Mouse (Mus musculus): Measurements from ENCODE around the gene Poln.
A peak's percentile ranks its signal among the peaks of the same experiment; 100 is the strongest.

The Poln gene

DNA sequence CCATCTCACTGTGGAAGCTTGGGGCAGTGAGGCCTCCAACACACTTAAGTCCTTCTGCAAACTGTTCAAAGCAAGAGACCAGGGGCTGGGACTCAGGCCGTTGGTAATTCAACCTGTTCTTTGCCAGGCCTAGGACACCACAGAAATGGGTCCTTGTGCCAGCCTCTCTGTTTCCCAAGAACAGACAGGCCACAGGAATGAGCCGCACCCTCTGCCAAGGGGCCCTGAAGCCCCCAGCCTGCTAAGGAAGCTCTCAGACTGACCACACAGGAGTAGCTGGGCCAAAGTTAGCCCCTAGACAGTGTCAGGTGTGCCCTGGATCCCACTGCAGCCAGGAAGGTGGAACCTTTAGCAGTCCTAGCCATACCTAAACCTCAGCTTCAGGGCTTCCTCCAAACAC, 17.1 kb upstream of the Poln start:
- DNase-seq (ENCODE audit: low read depth): no peak

DNA sequence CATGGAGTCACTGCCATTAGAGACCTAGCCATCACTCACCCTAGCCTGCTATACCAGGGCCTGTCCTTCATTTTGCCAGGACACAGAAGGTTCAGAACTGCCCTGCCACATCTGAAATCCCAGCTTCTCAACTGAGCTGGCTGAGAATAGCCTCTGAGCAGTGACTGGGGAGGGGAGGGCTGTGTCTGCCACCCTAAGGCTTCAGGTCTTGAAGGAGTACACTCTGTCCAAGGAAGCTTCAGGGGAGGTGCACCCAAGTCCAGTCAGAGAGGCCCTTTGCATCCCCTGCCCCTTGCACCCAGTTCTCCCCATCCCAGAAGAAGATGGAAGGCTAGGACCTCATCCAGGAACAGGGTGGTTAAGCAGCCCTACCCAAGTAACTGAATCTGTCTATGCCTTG, 16.5 kb upstream of the Poln start:
- DNase-seq (ENCODE audit: low read depth): no peak

DNA sequence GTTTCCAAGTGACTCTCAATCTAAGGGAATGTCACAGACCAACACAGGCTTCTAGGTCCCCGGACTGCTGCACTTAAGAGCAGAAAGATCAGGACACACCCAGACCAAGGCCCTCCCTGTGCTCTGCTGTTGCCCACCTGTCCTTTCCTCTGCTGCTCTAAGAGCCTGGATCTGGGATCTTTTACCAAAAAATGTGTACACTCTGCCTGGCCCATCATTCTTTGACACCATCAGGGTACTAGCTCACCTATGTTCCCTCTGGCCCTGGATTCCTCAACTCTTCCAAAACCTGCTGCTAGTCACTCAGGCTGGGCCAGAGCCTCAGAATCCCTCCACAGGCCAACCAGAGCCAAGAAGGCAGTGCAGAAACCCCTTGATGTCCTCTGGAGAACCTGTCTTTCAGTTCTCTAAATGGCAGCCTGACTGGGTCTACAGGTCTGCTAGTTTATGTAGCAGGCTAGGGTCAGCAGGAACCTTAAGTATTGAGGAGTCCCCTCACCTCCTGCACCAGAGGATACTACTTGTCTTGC, 15.9 kb upstream of the Poln start:
- no peak for DNase-seq (ENCODE audit: low read depth)

DNA sequence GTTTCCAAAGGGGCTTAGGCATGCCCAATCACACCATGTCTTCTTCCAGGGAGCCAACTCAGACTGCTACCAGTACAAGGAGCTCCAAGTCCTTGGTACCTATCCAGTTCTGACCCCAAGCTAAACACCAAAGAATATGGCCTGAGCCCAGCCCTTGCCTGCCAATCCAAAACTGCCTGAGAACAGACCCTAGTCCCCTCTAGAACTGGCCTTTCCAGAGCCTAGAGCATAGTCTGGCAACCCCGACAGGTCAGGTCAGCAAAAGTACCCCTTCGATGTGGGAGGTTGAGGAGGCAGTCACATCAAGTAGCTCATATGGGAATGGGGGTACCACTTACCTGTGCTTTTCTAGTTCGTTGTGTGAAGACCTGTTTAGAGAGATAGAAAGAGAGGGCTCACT, 14.7 kb upstream of the Poln start:
- DNase-seq (ENCODE audit: low read depth): no peak

DNA sequence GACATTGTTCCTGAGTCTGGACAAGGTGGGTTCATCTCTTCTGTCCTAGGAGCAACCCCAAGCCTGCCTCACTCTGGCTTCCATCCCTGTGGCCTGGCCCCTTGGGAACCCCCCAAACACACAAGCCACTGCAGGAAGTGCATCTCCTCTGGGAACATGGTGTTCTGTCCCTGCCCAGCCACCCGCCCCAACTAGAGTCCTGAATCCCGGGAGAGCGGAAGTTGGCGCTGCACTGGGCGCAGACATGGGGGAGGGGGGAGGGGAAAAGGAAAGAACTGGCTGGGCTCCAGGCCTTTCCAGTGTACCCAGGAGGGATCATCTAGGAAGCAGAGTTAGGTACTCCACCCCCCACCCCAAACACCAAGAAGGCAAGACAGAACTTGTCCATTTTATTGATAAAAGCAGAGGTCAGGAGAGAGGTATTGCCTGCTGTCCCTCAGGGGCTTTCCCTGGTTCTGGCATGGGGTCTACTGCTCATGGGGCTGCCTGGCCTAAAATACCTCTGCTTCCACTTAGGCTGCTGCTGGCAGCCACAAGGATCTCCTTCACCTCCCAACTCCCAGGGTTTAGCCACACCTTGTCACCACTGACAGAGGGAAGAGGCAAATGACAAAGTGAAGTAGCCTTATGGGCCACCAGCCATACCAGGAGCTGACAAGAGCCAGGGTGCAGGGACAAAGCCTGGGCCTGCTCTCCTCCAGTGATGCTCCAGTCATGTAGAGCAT, 14.1 kb upstream of the Poln start:
- DNase-seq (ENCODE audit: low read depth): no peak

DNA sequence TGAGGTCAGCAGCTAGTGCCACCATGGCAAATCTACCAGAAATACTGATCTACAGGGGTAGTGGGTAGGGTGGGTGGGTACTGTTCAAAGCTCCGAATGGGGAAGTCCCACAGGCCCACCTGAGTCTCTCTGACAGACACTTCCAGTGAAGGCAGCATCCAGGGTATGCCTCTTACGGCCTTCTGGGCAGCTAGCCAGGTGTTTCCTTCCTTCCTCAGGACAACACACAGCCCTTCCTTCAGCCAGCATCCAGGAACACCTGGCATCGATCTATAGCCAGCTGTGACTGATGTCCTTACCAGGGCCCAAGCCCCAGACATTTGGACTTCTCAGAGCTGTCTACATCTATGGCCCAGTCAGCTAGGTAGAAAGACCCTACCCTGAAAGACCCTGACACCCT, 13.2 kb upstream of the Poln start:
- no peak for DNase-seq (ENCODE audit: low read depth)

DNA sequence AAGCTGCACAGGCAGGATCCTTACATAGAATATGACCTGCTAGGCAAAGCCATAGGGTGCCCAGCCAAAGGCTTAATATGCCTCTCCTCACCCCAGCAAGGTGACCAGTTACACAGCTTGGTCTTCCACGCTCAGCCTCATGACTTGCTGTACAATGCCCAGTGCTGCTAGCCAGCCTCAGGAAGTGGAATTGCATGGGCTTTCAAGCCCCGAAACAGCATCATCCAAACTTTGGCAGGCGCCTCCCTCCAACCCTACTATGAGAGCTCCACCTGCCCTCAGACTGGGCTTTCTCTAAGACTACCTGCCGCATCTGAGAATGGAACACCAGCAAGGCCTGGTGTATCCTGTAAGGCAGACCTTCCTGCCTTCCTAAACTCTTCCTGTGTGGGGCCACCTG, 8.6 kb upstream of the Poln start:
- DNase-seq (ENCODE audit: low read depth): no peak

DNA sequence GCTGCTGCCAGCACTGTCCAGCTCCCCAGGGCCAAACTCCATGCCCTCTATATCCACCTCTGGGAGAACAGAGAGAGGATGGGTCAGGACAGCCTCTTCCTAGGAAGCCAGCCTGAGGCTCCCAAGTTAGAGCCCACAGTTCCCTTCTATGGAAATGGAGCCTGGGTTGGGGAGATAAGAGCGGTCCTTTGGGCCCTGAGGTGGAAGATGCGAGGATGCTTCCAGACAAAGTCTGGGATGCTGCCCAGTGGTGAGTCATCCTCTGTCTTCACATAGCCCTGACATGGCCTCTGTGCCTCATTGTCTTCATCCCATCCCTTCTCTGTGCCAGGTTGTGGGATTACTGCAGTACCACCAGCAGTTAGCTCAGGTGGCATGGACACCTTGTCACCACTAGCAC, 7.8 kb upstream of the Poln start:
- DNase-seq (ENCODE audit: low read depth): no peak

DNA sequence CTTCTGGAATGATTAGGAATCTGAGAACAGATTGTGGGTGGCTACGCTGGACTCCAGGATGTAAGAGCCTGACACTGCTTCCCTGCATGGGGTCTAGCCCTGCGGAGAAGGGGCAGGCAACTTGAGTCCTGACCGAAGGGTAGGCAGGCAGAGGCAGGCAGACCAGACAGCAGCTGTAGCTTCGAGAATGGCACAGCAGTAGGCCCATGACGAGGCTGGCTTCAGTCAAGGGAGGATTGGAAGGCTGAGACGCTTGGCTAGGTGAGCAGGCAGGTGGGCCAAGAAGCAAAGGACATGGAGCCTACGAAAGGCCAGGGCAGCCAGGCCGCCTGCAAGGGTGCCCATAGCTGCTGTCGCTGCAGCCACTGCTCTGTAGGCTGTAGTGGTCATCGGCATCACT, 7.4 kb upstream of the Poln start:
- no peak for DNase-seq (ENCODE audit: low read depth)

DNA sequence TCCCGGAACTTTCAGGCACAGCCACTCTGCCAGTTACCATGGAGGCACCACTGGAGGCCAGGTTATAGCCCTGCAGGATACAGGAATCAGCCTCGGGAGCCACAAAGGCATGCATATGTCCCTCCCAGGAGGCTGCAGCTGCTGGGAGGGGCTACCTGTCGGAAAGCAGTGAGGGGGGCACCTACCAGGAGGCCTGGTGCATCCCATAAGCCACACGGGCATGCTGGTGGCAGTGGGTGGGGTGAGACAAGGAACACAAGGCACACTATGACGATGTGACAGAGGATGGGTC, 6.1 kb upstream of the Poln start:
- no peak for DNase-seq (ENCODE audit: low read depth)

DNA sequence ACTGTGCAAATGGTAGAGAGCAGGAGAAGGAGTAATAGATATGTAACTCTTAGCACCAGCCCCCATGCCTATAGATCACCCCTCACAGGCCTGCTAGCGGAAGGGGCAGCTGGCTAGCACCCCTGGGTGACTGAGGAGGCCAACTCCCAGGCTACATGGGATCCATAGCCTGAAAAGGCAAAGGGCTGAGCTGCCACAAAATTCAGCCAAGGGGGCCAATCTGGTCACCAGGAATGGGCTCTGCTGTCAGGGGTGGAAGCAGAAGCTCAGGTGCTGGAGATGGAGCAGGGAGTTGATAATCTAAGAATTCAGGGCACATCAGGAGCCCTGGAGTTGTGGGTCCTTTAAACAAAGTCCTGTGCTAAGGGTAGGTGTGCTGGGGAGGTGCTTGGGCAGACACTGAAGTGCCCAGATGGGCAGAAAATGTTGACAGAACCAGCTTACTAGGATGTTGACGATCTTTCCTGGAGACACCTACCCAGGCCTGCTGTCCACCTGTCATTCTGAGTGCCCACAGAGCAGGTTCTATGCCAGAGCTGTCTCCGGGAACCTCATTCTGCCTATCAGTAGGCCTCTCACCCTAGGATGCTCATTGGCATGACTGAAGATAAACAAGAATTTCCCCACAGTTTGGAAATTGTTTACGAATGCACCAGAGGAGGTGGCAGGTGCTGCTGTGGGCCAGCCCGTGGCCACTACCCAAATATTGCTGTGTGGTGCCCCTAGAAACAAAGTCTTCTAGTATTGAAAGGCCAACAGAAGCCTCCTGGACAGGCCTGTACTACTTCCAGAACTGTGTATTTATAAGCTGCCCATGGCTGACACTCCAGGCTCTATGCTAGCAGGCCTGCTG, 5.5 kb upstream of the Poln start:
- DNase-seq (ENCODE audit: low read depth): no peak

DNA sequence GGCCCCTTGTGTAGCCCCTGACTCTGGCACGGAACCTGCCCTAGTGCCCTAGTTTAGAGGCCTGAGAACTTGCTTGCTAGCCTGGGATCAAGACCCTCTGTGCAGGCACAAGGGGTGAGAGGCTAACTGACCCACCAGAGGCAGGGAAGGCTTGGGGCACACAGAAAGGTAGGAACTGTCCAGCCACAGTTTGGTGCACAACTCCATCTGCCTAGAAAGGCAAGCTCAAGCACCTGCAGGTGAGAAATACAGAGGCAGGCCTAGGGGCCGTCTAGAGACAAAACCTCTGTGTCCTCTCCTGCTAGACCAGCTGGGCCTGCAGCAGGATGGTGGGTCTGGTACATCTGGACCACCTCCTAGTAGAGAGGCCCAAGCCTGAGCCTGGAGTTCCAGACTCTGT, 4.8 kb upstream of the Poln start:
- no peak for DNase-seq (ENCODE audit: low read depth)

DNA sequence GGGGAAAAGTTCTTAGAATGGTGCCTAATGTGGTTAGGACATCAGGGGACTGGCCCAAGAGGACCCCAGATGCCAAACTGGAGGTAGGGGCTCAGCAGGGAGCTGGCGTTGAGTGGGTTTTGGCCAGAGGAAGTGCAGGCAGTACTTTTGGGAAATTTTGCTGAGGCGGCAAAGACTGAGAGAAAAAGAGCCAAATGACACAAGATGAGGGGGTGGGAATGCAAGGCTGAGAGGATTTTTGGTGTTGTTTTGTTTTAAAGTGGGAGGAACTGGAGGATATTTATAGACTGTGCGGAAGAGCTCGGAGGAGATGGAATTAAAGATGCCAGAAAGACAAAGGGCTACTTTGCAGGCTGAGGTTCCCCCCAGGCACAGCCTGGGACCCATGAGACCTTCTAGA, 1.5 kb upstream of the Poln start:
- DNase-seq (ENCODE audit: low read depth): no peak

DNA sequence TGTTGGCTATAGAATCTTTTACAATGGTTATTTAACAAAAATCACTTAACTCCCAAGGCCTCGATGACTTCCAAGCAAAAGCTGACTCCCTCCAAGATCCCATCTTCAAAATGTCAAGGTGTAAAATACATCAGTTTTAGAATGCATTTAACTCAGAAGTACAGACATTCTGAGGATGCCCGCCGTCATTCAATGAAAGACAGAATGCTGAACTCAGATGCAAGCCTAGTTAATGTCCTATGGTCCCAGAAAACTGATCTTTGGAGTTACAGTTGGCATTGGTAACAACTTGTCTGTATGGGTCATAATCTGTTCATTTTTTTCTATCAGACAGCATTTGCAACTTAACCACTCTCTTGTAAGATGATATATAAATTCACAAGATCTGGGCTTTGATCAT, 706 bp upstream of the Poln start:
- DNase-seq (ENCODE audit: low read depth): no peak

DNA sequence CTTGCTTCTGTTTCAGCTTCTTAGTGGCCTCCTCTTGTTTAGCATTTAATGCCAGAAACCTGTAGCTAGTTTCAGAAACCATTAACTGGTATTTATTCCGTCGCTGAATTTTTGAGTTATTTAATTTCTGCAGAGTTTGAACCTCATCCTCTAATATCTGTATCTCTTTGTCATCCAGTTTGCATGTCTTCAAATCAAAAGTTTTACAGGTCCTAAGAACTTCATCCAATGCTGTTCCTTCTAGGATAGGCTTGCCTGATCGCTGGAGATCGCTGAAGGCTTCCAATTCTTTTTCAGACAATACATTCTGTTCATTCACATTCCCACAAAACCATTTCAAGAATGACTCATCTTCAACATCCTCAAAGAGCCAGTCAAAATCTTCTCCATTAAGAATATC, 1.4 kb downstream of the Poln start:
- DNase-seq (ENCODE audit: low read depth): no peak

DNA sequence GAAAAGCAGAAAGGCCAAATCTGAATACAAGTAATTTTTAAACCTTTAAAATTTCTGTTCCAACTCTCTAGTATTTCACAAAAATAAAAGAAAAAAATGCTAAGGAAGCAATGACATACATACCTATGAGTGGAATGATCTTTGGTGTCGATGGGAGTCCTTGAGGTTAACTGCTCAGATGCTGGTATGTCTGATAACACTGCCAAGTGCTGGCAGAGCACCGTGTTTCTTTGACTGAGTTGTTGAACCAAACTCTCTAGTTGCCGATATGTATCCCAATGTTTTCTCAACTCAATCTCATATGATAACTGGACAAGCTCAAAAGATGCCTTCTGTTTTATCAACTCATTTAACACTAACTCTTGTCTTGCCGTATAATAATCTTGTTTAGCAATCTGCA, 3.5 kb downstream of the Poln start:
- no peak for DNase-seq (ENCODE audit: low read depth)

DNA sequence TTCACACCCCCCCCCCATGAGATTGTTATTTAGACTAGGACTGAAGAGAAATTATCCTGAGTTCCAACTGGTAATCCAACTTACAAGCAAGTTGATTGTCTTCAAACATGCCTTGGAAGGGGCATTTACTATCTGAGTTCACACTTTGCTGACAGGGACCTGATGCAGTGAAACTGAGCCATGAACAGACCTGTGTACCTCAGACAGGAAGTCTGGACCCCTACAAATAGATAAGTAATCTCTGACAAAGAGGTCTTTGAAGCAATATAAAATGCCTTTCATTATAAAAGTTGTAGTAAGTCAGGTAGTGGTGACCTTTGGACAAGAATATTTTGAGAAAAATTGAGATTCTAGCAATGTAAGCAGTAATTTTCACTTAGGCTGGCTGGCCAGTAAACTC, 20.8 kb downstream of the Poln start:
- DNase-seq (ENCODE audit: low read depth): no peak

DNA sequence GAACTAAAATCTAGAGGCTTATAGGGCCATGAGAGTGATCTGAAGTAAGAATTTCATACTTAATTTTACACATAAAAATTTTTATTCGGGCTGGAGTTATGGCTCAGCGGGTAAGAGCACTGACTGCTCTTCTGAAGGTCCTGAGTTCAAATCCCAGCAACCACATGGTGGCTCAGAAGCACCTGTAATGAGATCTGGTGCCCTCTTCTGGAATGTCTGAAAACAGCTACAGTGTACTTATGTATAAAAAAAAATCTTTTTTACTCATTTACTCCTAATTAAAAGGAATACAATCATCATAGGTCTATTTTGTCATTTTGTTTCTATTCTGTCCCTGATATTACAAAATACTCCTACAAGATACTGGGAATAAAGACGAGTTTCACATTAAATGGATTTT, 21.7 kb downstream of the Poln start:
- DNase-seq (ENCODE audit: low read depth): no peak

DNA sequence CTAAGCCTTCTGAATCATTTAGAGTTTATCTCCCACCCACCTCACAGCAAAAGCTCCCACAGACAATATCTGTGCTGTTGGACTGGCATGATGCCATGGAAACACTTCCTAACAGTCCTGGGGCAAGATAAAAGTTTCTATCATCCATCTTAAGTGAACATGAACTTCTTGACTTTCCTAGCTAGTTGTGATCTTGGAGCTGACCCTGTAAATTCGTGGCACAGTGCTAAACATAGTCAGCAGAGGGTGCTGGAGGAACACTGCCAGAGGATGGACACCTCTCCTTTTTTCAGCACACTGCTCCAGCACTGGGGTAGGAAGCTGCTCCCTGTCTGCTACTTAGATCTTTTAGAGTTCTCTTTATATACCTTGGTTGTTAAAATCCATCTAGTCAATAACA, 29.5 kb downstream of the Poln start:
- DNase-seq (ENCODE audit: low read depth): peak; percentile 25

DNA sequence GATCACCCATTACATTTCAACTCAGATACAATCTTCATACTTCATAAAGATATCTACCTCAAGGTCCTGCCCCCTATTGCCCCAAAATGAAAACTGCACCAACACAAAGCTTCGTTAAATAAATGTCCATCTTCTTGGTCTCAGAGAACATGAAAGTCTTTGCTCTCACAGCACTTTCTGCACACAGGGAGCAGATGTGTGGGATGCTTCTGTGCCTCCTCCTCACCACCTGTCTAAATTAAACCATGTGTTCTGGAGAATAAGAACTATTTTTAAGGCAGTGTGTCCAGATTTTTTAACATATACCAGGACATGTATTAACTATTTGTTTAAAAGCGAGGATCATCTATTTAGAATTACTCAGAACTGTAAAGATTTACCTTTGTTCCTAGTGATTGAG, 36.5 kb downstream of the Poln start:
- no peak for DNase-seq (ENCODE audit: low read depth)

DNA sequence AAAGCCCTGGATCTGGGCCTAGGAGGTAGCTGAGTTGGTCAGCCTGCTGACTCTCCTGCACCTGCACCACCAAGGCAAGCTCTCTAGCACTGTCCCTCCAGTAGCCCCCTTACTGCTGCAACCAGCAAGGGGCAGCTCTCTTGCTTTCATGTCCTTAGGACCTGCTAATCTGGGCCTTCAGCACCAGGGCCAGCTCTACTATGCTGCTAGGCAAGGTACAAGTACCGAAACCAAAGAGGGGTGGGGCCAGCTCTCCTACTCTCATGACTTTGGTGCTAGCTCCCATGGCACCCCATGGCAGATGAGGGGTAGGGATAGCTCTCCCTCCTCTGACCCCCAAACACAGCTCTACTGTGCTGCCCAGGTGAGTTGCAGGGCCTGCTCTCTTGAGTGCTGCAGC, 45.1 kb downstream of the Poln start:
- no peak for DNase-seq (ENCODE audit: low read depth)

DNA sequence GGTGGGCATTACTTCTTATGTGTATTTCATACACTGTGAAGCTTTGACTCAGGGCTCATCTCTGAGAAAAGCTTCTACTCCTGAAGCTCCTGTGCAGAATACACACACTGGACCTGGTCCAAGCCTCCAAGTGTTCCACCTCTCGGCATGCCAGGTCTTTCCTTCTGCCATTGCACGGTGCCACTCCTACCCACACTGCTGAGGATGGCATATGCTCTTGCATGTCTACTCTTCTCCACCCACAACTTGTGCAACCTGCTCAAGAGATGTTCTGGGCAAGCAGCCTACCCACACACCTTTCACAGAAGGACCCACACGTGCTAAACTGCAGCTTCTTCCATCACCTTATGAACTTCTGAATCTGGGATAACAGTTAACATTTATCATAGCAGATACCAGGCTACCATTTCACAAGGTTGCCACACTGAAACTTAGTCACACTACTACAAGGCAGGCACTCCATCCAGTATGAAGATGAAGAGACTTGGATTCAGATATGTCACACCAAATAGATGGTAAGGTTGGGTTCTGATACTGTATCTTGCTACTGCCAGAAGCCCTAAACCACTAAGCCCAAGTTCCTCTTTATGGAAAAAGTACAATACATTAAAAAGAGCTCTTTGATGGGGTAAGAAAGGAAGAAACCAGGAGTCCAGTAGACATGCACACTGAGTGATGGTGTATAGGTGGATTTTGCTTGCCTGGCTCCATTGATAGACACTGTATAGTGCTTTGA, 50.0 kb downstream of the Poln start:
- DNase-seq (ENCODE audit: low read depth): no peak

DNA sequence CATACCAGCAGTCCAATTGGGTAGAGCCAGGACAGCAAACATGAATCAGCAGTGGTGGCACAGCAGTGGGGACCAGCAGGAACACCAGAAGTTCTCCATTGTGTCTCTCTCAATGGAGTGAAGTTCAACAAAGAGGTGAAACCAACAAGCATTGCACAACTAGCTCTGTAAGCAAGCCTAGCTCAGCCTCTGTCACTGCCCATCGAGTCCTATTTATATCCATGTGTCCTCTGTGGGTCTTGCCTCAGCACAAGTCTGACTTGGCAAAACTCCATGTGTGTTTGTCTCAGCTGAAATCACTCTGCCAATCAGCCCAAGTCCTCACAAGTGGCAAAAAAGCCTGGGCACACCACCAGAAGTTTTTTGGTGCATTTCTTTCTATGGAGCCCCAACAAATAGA, 63.6 kb downstream of the Poln start:
- no peak for DNase-seq (ENCODE audit: low read depth)

Measured in c-Kit-positive CD71-negative TER-119-negative erythroid progenitor cells, embryonic 14.5 days (primary cell).